Mouse (Mus musculus) neural tube, embryonic 10.5 days (tissue): ENCODE data around the gene Syne1.

Experiments used
- DNase-seq: peaks from one replicate; pipeline ENCODE4 v3.0.0-alpha.2; 2017; ENCODE audit warnings: low spot score; ENCODE audit errors: extremely low spot score

Syne1 gene

DNA sequence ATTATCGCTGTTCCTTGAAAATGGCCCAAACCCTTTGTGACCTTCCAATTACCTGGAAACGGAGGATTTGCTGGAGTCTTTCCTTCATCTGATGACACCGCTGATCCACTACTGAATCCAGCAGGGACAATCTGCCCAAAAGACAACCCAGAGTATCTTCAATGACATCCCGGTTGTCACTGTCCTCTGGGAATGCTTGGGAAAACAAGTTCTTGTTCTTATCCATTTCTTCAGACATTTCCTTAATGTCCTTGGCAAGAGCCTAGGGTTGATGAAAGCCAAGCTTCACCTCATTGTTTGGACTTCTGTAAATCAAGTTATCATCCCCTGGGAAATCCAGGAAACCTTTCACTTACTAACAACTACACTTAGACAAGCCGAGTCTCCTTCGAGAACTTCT, 398.2 kb downstream of the Syne1 start:
- DNase-seq: no peak

DNA sequence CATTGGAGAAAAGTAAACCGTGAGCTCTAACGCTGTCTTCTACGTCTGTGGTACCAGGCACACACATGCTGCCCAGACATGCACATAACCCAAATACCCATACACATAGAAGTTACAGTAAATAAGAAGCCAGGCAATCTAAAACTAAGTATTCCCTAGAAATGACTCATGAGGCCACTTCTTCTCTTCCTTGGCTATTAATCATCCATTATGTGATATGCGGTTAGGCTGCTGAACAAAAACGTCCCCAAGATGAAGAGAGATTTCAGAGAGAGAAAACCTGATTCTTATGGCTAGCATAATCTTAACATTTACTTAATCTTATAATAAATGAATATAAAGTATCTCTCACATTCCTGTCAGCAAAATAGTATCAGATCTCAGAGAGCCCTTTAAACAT, 409.8 kb downstream of the Syne1 start:
- no peak for DNase-seq

DNA sequence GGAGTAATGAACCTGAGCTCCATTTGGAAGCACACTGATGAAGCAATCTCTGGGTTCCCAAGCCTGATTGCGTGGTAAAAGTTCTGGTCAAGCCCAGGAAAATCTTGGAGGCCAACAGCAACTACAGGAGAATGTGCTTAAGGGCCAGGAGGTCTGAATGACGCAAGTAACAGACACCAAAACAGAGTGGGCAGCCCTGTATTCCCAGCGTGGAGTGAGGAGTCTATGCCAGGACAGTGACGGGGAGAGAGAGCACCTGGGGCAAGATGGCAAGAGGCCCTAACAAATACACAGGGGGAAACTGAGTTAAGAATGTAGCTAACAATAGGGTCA, 411.4 kb downstream of the Syne1 start:
- DNase-seq: no peak

DNA sequence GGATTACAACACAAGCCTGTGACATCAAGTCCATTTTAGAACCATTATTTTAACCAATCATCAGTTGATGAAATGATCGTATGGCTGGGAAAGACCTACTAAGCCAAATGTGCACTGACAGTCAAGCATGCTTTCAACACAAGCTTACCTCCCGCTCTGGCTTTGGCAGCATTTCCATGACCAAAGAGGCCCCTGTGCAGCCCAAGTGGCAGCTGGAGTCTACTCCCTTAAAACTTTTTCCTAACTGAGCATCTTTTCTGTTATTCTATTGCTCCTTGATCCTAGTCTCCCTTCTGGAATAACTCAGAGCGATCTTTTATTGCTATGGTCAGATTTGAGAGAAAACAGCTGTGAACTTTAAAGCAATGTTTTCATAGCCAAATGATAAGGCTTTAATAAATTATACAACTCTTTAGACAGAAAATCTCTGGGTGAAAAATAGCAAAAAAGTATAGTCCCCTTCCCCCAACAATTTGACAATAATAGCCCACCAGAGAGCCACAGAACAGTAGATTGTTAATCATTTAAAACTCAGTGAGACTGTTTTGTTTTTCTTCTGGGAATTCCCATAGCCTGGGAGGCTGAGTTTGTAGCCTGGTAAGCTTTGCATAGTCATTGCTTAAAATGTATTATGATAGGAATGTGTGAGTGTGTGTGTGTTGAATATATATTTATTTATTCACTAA, 411.9 kb downstream of the Syne1 start:
- no peak for DNase-seq

DNA sequence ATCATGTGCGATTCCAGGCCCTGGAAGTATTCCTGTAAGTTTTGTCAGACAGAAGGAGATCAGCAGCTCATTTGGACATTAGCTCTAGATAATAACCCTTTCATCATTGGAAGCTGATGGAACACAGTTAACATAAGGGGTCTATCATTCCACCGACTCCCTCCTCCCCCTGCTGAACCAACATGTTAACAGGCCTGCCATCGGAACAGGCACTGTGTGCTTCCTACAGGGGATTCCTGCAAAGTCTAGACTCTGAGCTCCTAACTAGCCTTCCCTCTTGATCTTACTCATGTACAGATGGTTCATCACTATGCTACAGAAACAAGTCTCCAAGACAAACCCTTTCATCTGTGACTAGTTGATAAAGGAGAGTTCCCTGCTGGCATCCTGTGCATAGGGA, 419.2 kb downstream of the Syne1 start:
- DNase-seq: no peak

DNA sequence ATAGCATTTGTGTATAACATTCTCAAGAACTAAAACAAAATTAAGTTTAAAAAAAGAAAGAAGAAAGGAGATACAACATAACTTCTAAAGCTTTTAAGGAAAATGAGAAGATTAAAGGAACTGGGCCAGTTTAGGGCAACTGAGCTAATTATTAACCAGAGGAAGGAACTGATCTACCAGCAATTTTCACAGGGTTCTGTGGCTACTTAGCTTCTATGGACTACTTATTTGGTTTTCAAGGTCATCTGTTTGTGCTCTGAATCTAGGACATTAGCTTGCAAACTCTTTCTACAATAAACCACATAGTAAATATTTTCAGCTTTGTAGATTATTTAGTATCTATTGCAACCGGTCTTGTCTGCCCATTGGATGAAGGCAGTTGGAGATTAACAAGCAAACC, 420.8 kb downstream of the Syne1 start:
- no peak for DNase-seq

DNA sequence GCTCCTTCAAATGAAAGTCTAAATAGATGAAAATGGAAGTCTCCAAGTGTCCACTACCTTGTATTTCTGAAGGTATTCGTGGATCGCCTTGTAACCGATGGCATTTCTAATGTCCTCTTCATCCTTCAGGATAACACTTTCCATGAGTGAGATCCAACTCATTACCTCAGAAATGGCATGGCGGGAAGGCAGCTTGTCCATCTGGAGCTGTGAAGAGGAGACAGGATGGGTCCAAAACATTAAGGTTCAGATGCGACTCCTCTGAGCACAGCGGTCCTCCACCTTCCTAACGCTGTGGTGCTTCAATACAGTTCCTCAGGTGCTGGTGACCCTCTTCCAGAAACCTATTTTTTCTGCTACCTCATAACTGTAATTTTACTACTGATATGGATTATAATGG, 426.5 kb downstream of the Syne1 start:
- DNase-seq: no peak

DNA sequence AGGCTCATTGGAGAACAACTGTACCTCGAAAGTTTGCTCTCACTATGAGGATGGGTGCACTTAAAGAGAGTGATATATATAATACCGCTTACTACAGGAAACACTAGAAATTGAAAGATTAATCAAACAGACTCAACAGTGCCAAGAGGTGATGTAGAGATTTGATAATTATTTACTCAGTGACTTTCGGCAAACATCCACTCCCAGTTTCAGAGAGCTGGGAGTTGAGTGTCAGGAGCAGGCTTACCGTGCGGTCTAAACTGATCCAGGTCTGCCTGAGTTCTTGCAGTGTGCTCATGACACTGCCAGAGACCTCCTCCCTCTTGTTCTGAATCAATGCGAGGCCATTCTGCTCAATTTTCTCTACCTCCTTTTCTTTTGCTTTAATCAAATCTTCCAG, 434.6 kb downstream of the Syne1 start:
- DNase-seq: no peak

DNA sequence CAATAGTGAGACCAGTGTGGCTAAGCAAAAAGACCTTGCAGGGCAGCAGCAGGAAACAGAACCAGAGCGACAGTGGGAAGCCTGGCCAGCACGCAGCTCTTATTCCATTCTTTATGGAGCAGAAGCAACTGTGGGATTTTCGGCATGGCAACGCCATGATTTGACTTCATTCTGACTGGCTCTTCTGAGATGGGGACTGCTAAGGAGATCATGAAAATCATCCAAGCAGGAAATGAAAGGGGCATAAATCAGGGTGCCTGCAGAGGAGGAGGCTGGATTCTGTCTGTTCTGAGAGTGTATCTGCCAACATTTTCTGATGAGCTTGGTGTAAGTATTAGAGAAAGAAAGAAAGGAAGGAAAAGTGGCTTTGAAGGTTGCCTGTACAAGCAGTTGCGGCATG, 435.1 kb downstream of the Syne1 start:
- no peak for DNase-seq

DNA sequence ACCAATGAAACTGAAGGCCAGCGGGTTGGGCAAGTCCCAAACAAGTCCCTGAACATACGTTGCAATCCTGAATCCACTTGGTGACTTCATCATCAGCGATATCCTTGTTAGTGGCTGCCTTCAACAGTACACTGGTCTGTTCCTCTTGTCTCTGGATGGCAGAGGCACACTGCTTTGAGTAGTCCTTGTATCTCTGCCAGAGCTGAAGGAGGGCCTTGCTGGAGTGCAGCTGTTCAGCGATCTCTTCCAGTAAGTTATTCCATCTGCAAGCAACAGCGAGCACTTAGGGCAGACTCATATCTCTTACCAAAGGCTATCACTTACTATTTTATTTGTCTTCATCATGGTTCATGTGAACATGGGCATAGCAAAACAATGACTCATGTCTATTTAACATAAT, 440.5 kb downstream of the Syne1 start:
- no peak for DNase-seq

DNA sequence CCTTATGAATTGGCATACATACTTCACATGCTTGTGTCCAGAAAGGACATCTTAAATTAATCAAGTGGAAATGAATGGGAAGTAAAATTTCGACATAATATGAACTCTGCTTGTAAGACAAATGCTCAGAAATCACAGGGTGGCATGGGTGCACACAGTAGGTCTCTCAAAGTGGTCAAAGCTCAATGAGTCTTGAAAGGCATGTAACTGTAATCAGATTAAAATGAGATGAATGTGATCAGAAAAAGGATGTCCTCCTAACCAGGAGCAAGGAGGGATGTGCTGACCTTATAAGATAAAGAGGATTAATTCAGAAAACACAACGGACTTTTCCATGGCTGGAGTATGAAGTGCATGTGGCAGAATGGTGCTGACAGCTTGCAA, 453.5 kb downstream of the Syne1 start:
- no peak for DNase-seq

DNA sequence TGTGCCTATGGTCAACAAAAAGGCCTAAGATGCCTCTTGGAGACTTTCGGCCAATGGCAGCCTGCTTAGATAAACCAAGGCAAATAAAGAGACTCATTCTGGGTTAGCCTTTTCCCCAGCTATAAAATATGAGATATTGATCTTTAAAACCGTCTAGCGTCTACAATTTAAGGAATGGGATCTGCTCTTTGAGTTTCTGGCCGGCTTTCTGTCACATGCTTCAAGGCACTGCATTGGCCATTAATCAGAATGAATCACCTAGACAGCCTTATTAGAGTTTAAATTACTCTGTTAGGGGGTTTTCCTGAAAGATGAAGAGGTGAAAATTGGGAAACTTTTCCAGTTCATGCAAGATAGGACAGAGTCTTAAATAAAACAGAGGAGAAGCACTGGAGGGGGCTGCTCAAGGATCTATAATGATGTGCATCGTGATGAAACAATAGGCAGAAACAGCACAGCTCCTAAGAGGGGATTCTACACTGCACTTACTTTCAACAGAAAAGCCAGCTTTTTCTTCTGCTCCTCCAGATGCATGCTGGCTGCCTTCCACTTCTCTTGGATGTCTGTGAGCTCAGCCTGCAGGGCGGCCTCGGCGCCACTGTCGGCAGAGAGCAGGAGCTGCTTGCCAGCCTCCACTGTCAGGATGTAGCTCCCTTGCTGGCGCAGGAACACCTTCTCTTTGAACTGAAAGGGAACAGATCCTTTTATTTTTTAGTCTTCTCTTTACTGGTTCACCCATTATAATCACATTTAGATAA, 454.1 kb downstream of the Syne1 start:
- no peak for DNase-seq

DNA sequence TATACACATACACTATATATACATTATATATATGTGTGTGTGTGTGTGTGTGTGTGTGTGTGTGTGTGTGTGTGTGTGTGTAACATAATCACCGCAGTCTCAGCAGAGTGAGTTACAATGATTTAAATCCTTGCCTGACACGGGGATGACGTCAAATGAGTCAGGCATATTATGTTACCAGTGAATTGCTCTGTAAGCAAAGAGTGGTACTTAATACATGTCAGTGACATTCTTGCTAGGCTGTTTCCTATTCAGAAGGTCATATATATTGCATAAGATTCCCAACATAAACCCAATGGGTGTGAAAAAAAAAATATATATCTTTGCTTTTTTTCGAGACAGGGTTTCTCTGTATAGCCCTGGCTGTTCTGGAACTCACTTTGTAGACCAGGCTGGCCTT, 462.1 kb downstream of the Syne1 start:
- DNase-seq: no peak

DNA sequence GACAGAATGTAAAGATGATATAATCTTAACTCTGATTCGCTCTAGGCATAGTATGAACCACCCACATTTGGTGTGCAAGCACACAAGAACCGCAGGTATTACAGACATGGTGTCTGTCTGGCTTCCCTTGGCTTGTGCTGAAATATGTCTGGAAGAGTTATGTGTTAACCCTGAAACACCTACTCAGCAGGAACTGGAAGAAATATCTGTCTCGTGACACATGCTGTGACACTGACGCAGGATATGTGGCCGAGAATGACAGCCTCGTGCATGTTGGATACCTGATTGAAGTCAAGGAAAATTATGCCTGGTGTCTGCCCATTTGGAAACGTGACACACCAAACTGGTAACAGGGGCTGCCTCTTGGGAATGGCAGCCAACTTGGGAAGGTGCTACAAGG, 463.9 kb downstream of the Syne1 start:
- no peak for DNase-seq

DNA sequence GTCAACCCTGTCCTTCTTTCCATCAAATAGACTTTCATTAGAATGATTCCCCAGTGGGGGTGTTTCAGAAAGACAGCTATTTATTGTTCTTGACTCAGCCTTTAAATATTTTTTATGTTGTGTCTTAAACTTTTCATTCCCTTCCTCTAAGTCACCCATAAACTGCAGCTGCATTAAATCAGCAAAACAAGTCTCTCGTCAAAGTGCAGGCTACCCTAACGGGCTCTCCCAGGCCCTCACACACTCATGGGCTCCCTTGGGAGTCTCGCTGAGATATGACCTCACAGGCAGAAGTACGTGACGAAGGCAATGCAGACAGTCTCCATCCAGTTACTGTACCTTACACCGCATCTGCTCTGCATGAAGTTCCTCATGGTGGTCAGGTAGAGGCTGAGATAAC, 465.0 kb downstream of the Syne1 start:
- no peak for DNase-seq

DNA sequence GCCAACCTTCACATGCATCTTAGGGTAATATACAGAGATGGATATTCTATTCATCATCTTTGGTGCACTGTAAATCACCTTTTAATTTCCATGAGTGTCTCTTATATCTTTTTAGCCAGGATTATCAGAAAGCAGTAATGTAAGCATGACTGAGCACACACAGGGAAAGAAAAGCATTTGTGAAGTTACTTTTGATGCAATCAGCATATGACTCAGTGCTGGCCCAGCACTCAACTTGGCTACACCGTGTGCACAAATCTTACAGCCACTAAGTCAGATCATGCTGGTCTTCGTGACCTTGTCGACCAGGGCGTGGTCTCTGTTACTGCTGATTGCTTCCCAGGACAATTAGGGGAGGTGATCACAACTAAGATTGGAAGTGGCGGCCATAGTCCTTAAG, 465.5 kb downstream of the Syne1 start:
- DNase-seq: no peak

DNA sequence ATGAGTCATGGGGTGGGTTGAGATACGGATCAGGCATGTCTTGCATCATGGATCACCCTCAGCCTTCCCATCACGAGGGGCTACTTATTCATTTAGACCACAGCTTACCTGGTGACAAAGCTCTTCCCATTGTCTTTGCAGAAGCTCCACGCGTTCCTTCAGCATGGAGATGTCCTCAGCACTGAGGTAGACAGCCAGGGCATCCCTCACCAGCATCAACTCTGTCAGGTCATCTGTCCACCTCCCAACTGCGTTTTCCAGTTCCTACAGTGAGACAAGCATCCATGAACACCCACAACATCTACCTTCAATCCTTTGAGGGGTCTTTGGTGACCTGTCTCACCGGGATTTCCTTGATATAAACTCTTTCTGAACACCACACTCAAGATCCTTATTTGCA, 467.6 kb downstream of the Syne1 start:
- DNase-seq: no peak

DNA sequence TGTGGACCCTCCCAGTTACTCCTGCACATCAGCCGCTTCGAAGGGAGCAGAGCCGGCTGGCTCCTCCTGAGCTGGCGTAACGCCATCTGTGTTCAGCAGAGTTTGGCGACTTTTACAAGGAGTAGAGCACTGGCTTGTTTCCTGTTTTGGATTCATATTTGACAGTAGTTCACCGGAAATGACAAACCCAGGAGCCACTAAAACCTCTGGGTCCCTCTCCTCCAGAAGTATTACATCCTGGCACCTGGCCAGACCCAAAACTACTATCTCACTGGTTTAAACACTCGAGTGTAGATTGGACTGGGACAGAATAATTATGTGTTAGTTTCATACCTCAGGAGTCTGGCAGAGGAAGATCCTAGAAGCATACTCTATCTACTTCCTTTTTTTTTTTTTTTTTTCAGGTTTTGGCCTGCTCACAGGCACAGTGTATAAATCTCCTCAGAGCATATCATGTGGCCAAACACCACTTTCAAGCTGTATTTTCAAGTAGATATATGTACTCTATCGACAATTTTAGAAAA, 471.3 kb downstream of the Syne1 start:
- no peak for DNase-seq

DNA sequence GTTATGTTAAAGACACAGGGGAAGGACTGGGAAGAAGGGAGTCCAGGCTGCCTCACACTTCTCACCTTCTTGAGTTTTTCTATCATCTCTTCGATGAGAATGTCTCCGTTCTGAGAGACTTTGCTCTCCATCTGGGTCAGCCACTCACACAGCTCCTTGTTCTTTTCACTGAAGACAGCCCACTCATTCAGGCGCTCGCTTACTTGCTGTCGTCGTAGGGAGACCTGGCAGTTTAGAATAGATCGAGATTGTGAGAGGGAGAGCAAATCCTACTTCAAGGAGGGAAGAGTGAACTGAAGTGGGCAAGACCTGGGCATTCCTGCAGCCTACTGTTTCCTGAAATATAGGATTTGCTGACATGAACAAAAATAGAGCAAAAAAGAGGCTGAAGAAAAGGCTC, 475.6 kb downstream of the Syne1 start:
- DNase-seq: no peak

DNA sequence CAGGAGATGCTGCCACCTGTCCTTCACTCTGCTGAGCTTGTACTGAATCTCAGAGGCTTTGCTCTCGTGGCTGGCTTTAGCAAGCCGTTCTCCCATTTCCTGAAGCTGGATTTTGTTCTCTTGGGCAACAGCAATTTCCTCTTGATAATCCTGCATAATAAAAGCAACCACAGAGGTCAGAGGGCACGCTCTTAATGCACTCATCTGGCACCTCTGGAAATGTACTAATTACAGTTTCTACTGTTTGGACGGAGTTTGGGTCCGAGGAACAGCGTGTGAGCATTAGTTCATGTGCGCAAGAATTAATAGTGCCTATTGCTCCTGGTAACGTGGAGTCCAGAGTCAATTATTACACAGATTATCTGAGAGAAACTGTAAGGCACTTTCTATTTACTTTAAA, 479.2 kb downstream of the Syne1 start:
- DNase-seq: no peak

DNA sequence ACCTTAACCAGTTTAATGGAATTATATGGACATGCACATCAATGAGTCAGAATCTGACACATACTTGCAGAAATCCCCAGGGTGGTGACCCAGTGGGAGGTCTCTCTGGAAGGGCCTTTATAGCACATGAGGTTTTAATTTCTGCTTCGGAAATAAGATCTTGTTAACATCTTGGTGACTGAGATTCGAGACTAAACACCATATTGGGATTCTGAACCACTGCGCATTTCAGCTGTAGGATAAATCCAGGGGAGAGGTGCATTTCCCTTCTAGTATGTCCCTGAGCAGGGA, 480.4 kb downstream of the Syne1 start:
- DNase-seq: no peak

DNA sequence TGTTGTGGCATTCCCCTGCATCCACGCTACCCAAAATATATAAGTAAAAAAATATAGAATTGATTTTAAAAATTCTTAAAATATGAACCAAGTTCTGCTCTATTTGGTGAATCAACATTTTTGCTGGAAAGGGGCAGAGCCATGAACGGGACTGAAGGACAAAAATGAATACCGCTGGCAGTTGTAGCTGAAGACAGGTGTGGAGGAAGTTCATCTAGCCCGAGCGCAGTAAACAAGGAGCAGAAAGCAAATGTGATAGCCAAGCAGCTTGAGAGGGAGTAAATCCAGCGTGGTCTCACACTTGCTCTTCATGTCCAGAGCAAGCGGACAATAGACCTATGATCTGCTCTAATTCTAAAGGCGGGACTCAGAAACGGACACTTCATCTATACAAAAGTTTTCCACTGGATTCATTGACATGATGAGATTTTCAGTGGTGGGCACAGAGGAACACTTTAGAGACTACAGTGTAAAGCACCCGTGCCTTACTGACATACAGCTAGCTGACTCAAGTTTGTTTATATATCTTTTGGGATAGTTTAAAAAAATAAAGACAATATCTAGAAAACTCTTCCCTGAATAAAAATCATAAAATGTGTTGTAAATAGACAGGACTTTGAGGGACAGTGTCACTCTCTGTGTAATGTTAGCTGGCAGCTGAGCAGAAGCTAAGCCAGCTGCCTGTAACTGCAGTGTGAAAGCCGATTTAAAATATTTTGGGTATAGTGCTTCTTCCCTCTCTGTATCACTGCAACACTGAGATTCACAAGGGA, 480.9 kb downstream of the Syne1 start:
- DNase-seq: no peak
